Mouse (Mus musculus) gastrocnemius, adult 2 months (tissue): ENCODE data around the gene Eomes. TPM values are rescaled to one million over a fixed set of nuclear protein-coding genes. Genes with fewer than 3 reads are reported as not detected.

Source experiments
- DNase-seq: peaks from one replicate; pipeline ENCODE4 v3.0.0; 2022
- H3K27ac ChIP-seq: fragments of 200-600 bp; 2 replicates; pipeline ENCODE4 v1.8.1; 2022; ENCODE audit warnings: mild to moderate bottlenecking
- H3K4me3 ChIP-seq: fragments of 200-600 bp; 2 replicates; pipeline ENCODE4 v1.8.1; 2022; ENCODE audit warnings: mild to moderate bottlenecking, moderate library complexity
- CTCF ChIP-seq: fragments of 200-600 bp; IDR thresholded peaks from 2 replicates; pipeline ENCODE4 v1.8.1; 2022; ENCODE audit warnings: antibody characterized with exemption, mild to moderate bottlenecking, moderate library complexity
- intact Hi-C: fragments of 180-260 bp; cut with DNase I; formaldehyde crosslinking; loops from one replicate; pipeline ENCODE4 v1.15.1; 2025
- long read RNA-seq, 2 experiments: library from polyadenylated mRNA; stranded (forward); transcript quantifications; one replicate each; pipeline ENCODE4 v2.0.0; 2021
- total RNA-seq, 2 experiments: library from RNA; stranded (reverse); gene quantifications; 2 replicates each; pipeline ENCODE4 v1.2.3; 2021

The Eomes gene
- total RNA-seq, result not detected
- long read RNA-seq, experiment 1, result 0 reads
- long read RNA-seq, experiment 2, result 0 reads

DNA sequence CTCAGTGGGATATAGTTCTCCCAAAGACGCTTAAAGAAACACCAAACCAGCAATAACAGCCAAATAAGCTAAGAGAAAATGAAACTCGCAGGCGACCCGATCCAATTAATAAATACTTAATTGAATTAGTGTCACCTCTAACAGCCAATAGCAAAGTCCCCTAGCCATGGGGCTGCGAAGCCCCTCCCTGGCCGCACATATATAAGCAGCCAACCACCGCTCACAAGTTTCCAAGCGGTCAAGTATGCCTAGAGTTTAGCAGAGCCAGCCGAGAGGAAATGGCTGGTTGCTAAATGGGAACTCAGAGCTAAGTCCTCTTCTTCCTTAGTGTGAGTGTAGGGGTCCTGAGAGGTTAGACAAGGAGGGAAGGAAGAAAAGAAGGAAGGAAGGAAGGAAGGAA is at the start of gene Eomes:
TSS of gene Eomes (plus strand) at position 252 of the 400 bp plus-strand sequence.
- intact Hi-C loops, result no loop called here
- Histone ChIP-seq H3K4me3 (peak within 1 kb of the TSS; percentile 71), H3K27ac (no peak within 1 kb of the TSS)
- no peak for DNase-seq
- no peak for TF ChIP-seq CTCF

DNA sequence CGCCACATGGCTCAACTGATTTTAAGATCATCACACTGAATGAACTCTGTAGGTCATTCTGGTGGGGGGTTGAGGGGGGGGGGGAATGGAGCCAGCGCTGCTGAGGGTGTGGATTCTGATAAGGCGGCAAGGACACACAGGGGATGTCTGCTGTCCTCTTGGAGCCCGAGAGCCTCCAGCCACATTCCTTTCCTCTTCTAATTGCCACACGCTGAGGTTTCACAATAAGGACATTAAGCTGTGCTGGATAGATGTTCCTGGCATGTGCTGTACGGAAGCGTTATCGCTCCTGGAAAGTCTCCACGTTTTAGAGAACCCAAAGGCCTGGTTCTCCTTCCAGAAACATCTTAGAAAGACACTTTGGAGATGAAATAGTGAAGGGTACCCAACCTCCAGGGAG is 33.2 kb upstream of the Eomes start:
- Histone ChIP-seq H3K27ac (no peak overlapping the region), H3K4me3 (no peak overlapping the region)
- TF ChIP-seq CTCF, result no peak
- intact Hi-C loops, result no loop called here
- no peak for DNase-seq

DNA sequence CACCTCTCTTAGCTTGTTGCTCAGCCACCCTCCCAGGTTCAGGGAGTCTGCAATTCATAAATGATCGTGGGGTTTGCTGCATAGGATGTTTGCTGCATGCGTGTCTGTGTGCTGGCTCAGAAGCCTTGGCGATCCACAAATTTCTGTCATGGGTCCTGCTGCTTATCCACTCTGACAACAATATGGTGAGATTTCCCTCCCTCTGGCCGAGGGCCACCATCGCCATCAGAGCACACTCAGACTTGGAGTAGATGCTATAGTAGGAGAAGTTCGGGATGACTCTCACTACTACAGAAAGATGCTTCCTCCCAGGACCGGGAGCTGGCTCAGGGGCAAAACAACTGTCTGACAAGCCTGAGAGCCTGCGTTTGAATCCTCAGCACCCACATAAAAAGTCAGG is 28.7 kb upstream of the Eomes start:
- Histone ChIP-seq H3K27ac (no peak overlapping the region), H3K4me3 (no peak overlapping the region)
- no peak for DNase-seq
- intact Hi-C loops, result no loop called here
- TF ChIP-seq CTCF, result no peak

DNA sequence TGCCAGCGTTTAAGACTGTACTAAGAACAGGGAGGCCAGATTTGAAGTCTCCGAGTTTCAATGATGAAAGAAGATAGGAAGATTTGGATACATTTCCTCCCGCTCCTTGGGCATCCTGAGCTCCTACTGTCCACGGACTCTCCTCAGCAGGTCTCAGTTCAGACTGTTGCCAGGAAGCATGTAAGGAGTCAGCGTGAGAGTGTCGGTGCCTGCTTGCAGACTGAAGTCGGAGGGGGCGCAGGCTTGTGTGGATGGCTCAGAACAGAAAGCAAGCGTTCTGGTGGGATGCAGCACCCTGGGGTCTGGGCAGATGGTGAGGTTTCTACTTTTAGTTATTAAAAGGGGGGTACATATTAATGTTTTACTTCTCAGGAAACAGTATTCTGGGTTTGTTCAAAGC is 24.6 kb upstream of the Eomes start:
- no peak for DNase-seq
- H3K27ac ChIP-seq, result no peak overlapping the region
- peak overlapping the region; percentile 56 for H3K4me3 ChIP-seq
- intact Hi-C loops, result no loop called here
- no peak for TF ChIP-seq CTCF

DNA sequence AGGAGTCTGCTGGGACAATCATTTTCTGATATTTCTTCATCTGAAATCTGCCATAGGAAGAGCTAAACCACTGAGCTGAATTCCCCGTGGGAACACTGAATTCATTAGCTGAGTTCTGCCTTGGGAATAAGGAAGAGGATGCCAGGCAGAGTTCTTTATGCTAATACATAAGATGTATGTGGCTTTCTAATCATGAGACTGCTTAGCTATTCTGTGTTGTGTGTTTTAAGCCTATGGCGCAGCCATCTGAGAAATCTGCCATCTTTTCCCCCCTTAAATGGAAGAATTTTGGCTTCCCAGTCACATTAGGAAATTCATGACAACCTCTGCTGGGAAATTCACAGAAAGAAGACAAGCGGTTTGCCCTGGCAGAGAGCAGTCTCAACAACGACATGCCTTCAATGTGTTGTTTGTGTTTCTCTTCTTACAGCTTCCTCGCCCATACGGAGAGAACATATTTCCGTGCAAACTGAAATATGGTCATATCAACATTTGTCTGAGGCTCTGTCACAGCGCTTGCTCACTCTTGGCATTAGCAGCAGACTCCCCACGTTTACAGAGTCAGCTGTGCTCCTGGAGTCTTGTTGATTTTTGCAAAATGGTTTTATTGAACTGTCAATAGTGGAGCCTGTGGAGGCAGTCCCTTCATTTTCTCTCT is 22.7 kb upstream of the Eomes start:
- Histone ChIP-seq H3K27ac (no peak overlapping the region), H3K4me3 (no peak overlapping the region)
- intact Hi-C loops, result no loop called here
- DNase-seq, result no peak
- TF ChIP-seq CTCF, result no peak

DNA sequence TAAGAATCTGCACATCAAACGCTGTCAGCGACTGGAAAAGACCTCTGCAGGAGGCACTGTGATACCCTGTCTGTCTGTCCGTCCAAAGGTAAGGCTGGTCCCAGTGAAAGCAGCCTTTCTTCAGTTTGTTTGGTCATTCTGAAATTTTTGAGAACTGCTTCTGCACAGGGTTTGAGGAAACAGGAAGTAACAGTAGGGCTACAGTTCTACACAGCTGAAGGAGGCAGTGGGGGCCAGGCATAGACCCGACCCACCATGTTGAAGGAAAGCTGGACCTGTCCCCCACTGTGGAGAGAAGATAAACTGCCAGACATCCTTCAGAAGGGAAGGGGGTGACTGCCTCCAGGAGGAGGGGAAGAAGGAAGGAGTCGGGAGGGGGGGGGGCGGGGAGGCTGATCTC is 21.6 kb upstream of the Eomes start:
- TF ChIP-seq CTCF, result no peak
- no peak for DNase-seq
- Histone ChIP-seq H3K4me3 (no peak overlapping the region), H3K27ac (no peak overlapping the region)
- intact Hi-C loops, result no loop called here

DNA sequence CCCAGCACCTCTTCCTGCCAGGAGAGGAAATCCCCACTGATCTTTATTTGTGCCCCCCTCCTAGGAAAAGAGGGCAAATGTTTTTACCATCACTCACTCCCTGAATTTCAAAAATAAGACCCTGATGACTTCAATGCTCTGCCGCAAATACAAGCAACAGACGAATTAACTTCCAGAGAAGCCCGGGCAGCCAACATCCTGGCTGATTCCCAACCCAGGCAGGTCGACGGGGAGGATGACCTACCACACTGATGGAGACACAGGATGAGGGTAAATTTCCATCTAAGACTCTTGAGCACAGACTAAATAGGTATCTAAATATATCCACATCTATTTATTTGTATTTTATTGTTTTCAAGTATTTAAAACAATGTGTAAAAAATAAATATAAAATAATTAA is 20.0 kb upstream of the Eomes start:
- H3K4me3 ChIP-seq, result no peak overlapping the region
- no peak overlapping the region for H3K27ac ChIP-seq
- intact Hi-C loops, result no loop called here
- DNase-seq, result no peak
- no peak for TF ChIP-seq CTCF

DNA sequence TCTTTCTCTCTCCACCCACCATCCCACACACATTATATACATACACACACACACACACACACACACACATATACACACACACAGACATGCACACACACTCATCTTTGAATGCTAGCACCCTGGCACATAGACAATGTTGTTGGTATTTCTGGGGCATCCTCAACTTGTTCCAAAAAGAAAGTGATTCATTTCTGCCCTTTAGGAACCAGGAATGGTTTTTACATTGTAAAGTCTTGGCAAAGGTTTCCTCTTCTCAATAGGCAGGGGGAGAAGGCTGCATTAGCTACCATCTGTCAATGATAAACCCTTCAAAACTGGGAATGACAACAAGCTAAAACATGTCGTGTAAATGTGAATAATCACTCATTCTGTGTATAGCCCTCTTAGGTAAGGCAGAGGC is 14.0 kb upstream of the Eomes start:
- H3K4me3 ChIP-seq, result no peak overlapping the region
- DNase-seq, result no peak
- TF ChIP-seq CTCF, result no peak
- intact Hi-C loops, result no loop called here
- H3K27ac ChIP-seq, result no peak overlapping the region

DNA sequence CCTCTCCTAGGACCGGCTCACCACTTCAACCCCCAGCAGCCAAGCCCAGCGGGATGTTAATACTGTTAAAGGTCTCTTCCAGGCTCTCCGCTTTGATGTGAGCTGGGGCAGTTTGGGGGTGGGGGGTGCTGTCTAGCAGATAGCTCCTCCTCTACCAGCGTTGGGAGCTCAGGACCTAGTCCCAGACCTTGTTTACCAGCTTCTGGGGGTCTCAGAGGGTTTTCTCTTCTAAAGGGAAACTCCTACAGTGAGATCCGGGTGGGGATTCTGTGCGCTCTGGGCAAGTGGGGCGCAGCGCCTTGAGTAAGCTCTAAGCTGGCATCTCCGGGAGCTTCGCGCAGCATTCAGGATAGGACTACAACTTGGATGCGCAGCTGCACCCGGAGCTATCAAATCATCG is 9.7 kb upstream of the Eomes start:
- no peak overlapping the region for H3K4me3 ChIP-seq
- H3K27ac ChIP-seq, result no peak overlapping the region
- no peak for DNase-seq
- intact Hi-C loops, result no loop called here
- no peak for TF ChIP-seq CTCF

DNA sequence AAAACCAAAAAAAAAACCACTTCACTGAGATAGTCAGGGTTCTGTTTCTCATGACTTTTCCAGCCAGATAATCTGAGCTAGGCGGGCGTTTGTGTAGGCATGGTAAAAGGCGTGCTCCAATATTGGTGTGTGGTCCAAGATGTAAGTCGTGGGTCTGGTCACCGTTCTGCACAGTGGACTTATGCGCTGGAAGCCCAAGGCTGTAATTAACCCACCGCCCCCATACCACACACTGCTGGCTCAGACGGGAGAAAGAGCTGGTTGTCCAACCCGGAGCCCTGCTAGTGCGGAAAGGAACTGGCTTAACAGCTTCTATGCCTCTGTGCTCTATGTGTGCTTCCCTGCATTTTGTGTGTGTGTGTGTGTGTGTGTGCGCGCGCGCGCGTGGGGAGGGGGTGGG is 8.7 kb upstream of the Eomes start:
- DNase-seq, result no peak
- Histone ChIP-seq H3K27ac (no peak overlapping the region), H3K4me3 (no peak overlapping the region)
- no peak for TF ChIP-seq CTCF
- intact Hi-C loops, result no loop called here

DNA sequence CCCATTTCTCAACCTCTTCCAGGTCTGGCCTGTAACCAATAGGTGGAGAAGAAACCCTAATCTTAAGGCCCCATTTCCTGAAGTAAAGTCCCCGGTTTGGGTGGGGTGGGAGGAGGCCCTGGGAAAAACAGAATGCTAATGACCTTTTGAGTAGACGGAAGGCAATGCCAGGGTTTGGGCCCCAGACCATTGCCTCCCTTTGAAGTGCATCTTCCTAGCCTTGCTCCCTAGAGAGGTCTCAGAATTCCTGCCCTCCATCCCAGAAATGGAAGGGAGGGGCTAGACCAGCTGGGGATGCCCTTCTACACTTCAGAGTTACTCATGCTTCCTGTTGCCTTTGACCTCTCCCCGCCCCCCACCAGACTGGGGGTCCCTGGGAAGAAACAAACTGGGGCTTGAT is 6.7 kb upstream of the Eomes start:
- no peak for DNase-seq
- TF ChIP-seq CTCF, result no peak
- Histone ChIP-seq H3K27ac (no peak overlapping the region), H3K4me3 (no peak overlapping the region)
- intact Hi-C loops, result no loop called here

DNA sequence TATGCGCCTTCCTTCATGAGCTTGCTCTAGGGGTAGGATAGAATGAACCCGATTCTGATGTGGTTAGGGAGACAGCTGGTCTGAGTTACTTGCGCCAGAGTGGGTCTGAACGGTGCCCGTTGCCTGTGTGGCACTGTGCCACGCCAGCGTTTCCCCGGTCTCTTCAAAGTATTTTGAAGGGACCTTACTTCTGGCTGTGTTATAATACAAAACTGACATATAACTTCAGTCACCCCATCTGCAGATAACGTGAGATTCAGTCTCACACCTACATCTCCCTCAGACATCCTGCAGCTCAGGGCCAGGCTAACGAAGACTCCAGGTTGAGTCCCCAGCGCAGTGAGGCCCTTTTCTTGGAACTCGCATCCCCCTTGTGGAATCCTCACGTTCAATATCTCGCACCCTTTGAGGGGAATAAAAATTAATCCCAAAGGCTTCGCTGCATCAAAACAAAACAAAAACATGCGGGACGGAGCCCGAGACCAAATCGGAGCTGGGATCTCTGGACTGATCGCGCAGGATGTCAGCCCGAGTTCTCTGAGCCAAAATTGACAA is 1.7 kb upstream of the Eomes start:
- H3K4me3 ChIP-seq, result peak overlapping the region; percentile 71
- H3K27ac ChIP-seq, result no peak overlapping the region
- intact Hi-C loops, result no loop called here
- no peak for TF ChIP-seq CTCF
- DNase-seq, result no peak

DNA sequence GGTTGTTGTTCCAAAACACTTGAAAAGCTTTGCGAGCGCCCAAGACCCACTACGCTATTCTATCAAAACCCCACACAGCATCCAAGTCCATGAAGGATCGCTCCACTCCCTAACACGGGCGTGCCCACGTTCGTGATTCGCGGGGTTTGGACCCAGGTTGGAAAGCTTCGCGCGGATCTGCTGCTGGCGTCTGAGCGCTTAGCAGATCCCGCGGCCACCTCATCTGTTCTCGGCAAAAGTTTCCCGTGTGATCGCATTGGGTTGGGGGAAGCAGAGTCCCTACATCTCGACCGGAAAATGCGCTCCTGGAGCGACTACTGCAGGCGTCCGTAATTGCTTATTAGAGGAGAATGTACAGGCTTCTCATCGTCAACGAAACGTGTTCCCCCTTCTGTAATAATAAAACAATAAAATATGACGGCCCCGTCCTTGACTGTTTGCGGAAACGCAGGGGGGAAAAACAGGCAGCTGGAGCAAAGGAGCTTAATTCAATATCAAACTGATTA is 1.2 kb upstream of the Eomes start:
- intact Hi-C loops, result no loop called here
- no peak for TF ChIP-seq CTCF
- no peak overlapping the region for H3K27ac ChIP-seq
- no peak for DNase-seq
- H3K4me3 ChIP-seq, result peak overlapping the region; percentile 71
